Mouse (Mus musculus) kidney, adult 2 months (tissue): ENCODE data around the gene Gpr18.

Source experiments
- CTCF ChIP-seq: fragments of 200-500 bp; conservative IDR thresholded peaks from 2 replicates; pipeline ENCODE4 v1.5.1; 2011; ENCODE audit warnings: low read depth, mild to moderate bottlenecking, control low read depth, low read length, moderate library complexity, mixed read lengths; ENCODE audit not compliant: insufficient read depth, insufficient read length
- POLR2A ChIP-seq: fragments of 200-500 bp; IDR thresholded peaks from one replicate; pipeline ENCODE4 v1.6.1; 2011; ENCODE audit warnings: low read depth, low read length, control low read depth

DNA sequence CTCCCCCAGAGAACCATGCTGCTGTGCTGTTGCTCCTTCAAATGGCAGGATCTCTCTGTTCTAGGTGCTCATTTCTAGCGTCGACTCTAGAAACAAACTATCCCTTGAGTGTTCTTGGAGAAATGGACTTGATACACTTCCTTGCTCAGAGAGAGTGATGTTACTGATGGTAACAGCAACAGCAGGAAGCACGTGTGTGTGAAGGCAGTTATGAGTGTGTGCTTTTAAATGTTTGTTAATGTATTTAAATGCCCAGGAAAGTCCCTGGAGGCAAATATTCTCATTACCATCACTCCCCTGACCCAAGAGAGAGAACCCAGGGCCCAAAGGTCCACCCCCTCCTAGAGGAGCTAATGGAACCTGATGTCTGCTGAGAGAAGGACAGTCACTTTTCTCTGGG lies 49.0 kb downstream of the Gpr18 start:
- no peak for TF ChIP-seq POLR2A
- TF ChIP-seq CTCF, result no peak
